Mouse (Mus musculus): ENCODE data around the gene Cdk11b.

Gene Cdk11b

DNA sequence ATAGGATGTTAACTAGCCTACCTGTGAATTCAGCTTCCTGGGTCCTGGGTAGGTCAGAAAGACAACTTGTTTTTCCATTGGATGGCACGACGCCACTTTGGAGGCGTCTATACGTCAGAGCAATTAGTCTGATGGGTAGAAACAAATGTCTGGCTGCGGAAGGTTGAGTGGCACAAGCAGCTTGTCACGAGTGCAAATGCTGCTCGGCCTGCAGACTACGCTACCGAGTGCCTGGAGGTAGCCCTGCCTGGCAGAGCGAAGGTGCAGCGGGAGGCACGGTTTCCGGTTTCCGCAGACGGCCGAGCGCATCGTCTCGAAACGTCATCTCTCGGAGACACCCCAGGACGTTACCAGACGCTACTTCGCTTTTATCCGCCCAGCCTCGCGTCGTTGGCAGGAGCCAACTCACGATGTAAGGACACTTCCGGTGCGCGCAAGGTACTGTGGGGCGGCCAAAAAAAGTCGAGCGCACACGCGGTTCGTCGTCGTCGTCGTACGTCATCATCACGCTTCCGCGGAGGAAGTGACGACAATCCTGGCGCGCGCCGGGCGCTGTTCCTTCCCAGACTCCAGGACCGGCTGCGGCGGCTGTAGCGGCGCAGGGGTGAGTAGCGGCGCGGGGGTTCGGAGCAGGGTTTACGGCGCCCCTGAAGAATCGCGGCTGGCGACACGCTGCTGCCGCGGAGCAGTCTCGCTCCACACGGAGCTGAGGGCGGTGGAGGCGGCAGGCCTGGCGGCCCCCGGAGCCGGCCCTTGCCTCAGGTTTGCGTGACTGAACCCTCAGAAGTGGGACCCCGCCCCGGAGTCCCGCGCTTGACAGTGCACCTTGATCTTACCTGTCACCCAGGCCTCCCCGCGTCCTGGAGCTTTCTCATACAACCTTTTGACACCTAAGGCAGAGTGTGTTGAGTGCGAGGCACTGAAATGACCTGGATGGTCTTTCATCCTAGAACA lies at the start of gene Cdk11b:
Cdk11b (plus strand) TSS at position 517 of the 954 bp plus-strand sequence.
- peak; percentile 98 for ATAC-seq (ENCODE audit: insufficient number of reproducible peaks, low FRiP score, low TSS enrichment)

DNA sequence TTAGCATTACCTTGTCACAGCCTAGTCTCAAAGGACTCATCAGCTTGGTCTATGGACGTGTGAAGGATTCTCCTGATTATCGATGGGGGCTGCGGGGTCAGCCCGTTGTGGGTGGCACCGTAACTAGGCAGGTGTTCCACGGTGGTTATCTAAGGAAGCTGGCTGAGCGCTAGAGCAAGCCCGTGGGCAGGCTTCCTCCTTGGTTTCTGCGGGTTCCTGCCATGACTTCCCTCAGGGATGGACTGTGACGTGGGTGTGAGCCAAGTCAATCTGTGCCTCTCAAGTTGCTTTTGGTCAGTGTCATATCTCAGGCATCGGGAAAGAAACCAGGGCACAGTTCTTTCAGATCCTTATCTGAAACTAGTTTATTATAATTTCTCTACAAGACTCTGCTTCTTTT lies 49.7 kb upstream of the Cdk11b start:
- no peak for ATAC-seq (ENCODE audit: insufficient number of reproducible peaks, low FRiP score, low TSS enrichment)

DNA sequence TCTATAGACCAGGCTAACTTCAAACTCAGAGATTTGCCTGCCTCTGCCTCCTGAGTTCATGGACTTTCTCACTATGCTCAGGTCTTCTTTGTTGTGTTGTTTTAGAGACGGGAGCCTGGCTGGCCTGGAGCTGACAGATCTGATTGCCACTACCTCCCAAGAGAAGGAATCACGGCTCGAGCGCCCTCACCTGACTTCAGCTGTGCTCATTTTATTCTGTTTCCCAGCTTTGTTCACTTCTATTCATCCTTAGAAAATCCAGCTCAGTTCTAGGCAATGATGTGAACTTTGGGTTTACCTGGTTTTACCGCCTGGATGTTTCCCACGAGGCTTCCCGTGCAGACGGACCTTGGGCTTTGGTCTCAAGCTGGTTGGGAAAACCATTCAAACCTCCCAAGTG lies 49.1 kb upstream of the Cdk11b start:
- no peak for ATAC-seq (ENCODE audit: insufficient number of reproducible peaks, low FRiP score, low TSS enrichment)

DNA sequence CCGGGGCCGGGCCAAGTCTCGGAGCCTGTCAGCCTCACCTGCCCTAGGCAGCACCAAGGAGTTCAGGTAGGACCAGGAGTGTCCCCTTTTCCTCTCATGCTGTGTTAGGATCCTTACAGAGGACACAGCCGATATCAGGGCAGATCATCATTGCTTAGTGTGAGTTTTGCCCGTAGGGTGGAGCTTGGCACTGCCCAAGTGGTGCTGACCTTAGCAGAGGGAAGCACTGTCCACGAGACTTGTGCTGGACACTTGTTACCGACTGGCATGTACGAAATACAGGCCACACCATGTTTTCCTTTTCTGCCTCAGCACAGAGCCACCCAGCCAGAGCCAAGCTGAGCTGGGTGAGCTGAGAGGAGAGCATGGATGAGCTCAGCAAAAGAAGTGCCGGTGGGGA lies 47.5 kb upstream of the Cdk11b start:
- no peak for ATAC-seq (ENCODE audit: insufficient number of reproducible peaks, low FRiP score, low TSS enrichment)

DNA sequence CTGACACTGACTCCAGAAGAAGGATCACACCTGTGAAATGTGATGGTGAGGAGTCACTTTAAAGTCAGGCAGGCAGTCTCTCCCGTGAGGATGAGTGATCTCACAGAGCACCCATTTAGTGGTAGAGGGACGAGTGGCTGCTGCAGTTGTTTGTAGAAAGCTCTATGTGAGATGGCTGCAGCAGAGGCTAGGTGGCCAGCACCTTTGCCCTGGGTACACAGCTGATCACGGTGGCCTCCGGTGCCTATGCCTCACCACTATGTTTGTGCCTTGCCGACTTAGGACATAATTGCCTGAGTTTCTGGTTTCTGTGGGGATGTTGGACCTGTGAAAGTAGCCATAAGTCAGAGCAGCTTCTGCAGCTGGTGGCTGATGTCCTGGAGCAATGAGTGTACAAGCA lies 46.9 kb upstream of the Cdk11b start:
- ATAC-seq (ENCODE audit: insufficient number of reproducible peaks, low FRiP score, low TSS enrichment): no peak

DNA sequence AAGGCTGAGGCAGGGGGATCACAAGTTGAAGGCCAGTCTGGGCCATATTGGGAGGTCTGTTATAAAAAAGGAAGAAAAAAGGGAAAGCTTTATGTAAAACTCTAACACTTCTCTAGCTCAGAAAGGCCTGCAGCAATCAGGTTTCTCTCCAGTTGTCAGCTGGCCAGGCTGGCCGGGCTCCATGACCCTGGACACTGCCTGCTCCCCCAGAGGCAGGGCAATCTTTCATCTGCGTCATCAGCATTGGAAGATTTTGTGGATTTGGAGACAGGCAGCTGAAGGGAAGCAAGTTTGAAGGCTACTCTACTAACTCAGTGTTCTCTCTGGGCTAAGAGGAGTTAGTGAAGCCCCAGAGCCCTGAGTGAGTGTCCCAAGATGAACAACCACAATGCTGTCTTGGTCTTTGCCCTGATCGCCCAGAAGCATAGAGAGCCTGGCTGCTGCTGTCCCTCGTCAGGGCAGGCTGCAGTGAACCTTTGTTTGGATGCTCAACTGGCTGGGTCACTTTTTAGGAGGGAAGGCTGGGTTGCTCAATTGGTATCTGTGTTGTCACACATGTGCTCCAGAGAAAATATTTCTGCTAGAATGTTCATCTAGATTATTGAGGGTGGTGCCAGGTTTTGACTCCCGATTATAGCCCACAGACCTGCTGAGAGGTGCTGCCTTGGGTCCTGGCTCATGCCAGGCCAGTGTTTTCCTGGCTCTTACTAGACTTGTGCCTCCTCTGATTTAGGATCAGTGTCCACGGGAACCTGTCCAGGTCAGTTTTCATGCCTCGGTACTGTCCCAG lies 46.1 kb upstream of the Cdk11b start:
- no peak for ATAC-seq (ENCODE audit: insufficient number of reproducible peaks, low FRiP score, low TSS enrichment)

DNA sequence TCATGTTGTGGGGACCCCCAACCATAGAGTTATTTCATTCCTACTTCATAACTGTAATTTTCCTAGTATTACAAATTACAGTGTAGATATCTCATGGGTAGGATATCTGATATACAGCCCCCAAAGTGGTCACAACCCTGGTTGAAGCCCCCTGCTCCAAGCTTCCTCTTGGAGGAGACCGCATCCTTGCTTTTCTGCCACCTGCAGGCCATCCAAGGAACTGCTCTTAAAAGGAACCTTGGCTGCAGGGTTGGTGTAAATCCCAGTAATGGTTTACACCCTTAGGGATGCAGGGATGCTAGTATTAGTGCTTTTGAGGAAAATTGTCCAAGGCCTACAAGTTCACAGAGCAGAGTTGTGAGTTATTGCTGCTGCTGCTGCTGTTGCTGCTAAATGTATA lies 44.2 kb upstream of the Cdk11b start:
- ATAC-seq (ENCODE audit: insufficient number of reproducible peaks, low FRiP score, low TSS enrichment): no peak

DNA sequence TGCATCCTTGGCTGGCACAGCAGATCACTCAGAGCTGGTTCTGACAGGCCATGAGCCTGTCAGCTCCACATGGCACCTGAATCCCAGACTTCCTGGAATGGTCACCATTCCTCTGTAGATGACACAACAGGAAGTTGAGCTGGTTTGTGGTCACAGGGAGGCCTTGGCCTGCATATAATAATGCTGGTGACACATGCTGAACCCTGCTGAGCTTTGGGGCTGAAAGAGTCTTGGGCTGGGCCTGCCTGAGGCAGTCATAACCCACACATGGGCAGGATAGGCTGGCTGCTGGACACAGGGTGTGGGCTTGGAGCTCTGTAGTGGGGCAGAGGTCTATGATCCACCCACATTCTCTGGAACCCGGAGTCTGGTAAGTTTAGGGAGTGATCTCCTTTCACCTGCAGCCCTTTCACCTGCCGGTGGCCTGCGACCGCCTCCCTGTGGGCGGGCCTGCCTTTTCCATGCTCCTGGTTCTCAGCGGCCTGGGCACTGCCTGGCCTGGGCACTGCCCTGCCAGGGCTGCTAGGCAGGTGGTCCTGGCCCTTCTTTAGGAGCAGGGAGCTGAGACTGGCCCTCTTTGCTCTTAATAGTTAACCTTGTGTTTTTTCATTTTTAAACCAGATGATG lies 42.3 kb upstream of the Cdk11b start:
- no peak for ATAC-seq (ENCODE audit: insufficient number of reproducible peaks, low FRiP score, low TSS enrichment)

DNA sequence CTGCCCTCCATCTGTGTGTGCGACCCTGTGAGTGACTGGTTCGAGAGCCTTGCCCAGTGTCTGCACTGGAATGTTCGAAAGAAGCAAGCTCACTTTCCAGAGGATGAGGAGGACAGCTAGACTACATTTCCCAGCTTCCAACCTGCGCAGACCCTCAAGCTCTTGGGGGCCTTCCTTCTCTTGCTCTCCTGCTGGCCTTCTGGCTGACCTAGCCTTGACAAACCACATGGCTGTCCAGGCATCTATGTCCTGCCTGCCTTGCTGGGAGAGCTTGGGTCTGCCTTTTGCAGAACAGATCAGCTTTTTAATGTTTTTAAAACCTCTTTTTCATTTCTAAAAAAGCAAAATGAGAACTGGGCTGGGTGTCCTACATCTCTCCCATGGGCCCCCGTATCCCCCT lies 35.3 kb upstream of the Cdk11b start:
- ATAC-seq (ENCODE audit: insufficient number of reproducible peaks, low FRiP score, low TSS enrichment): no peak

DNA sequence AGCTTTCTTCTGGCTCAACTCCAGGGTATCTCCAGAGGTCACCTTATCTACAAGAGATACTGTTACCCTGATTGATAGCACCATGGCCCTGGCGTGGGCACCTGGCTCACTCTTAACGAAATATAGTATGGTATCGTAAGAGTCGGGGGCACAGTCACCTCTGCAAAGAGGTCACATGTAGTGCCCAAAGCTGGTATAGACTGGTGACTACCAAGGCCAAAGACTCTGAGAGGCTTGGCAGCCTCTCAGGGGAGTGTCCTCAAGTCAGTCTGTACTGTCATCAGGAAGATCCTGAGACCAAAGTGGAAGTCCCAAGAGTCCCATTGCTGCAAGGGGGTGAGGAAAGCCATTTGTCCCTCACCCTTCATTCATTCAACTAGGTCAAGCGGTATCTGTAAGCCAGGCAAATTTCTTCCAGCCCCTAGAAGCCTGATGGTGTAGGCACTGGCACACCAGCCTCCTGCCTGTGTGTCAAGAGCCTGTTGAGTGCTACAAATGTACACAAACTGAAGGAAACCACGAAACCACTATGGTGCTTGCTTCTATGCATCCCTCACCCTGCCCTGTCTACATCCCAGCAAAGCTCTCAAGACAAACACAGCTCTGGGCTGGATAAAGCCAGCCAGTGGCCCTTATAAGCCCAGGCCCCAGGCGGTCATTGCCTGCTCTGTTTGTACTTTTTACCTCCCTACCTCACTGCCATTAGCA lies 33.5 kb upstream of the Cdk11b start:
- no peak for ATAC-seq (ENCODE audit: insufficient number of reproducible peaks, low FRiP score, low TSS enrichment)

DNA sequence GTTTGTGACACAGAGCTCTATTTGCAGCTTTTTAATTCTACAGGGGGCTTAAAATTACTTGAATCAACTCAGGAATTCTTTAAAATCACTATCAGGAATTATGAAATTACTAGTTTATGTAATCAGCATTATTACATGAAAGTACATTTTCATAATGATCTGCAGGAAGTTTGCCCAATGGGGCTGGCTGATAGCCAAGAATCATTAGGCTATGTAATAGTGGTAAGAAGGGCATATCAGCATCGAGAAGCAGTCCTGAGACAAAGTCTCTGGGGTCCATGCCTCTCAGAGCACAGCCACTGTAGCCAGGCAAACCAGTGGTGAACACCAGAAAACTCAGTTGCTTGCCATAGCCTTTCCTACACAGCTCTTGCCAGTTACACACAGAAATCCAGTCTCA lies 30.9 kb upstream of the Cdk11b start:
- ATAC-seq (ENCODE audit: insufficient number of reproducible peaks, low FRiP score, low TSS enrichment): no peak

DNA sequence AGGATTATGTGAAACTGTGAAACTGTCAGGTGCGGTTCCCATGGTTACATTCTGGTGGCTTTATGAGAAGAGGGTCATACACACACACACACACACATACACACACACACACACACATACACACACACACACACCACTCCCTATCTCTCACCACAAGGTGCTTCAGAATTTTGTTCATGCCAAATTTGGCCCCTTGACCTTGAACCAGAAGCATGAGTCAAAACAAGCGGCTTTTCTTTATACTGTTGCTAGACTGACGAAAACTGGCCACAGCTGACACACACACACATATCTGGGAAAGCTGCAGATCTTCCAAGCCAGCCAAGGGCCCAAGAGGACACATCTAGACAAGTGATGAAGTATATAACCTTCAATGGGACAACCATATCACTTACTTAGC lies 28.9 kb upstream of the Cdk11b start:
- ATAC-seq (ENCODE audit: insufficient number of reproducible peaks, low FRiP score, low TSS enrichment): no peak

DNA sequence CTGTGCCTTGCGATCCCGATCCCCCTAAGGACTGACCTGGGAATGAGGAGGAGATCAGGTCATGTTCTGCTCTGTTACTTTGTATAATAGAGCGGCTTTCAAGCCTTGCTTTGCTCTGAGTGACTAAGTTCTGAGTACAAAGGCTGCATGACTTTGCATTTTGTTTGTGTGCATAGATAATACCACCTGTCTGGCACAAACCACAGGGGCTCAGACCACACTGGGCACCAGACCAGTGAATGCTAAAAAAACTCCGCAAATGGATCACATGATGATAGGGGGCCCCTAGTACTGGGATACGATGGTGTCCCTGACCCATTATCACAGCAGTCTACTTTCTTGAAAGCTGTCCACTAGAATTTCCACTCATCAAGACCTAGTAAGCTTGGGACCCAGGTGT lies 28.0 kb upstream of the Cdk11b start:
- no peak for ATAC-seq (ENCODE audit: insufficient number of reproducible peaks, low FRiP score, low TSS enrichment)

DNA sequence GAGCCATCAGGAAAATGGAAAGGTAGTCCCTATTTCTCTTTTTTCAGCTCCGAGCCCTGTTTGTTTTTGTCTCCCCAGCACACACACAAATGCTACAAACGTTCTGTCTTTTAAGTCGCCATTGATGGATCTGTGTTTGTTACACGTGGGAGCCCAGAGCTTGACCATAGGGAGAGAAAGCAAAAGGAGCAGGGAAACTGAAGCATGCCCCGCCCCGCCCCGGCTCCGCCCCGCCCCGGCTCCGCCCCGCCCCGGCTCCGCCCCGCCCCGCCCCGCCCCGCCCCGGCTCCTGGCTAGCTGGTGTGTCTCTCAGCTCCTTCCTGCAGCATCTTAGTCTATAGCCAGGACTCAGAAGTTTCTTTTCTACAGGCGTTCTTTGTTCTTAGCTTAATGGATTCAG lies 26.1 kb upstream of the Cdk11b start:
- no peak for ATAC-seq (ENCODE audit: insufficient number of reproducible peaks, low FRiP score, low TSS enrichment)

DNA sequence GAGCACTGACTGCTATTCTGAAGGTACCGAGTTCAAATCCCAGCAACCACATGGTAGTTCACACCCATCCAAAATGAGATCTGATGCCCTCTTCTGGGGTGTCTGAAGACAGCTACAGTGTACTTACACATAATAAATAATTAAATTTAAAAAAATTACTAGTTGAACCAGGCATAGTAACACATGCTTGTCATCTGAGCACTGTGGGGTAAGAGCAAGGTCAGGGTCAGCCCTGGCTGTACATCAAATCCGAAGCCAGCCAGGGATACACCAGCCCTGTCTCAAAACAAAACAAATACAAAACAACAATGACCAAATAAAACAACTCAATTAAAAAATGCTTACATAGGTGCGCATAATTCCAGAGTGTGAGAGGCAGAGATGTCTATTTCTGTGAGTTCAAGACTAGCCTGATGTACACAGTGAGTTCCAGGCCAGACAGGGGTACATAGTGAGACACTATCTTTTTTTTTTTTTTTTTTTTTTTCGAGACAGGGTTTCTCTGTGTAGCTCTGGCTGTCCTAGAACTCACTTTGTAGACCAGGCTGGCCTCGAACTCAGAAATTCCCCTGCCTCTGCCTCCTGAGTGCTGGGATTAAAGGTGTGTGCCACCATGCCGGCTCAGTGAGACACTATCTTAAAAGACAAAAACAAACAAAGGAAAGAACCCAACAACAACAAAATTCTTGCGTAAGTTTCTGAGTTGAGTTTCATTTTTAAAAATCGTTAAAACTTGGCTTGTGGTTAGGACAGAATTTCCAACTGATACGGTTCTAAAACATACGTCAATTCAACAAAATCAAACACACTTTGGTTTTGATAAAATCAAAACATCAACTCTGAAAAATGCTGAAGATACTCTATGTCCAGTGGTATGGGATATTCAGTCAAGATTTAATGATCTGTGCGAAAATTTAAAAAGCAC lies 24.5 kb upstream of the Cdk11b start:
- no peak for ATAC-seq (ENCODE audit: insufficient number of reproducible peaks, low FRiP score, low TSS enrichment)

DNA sequence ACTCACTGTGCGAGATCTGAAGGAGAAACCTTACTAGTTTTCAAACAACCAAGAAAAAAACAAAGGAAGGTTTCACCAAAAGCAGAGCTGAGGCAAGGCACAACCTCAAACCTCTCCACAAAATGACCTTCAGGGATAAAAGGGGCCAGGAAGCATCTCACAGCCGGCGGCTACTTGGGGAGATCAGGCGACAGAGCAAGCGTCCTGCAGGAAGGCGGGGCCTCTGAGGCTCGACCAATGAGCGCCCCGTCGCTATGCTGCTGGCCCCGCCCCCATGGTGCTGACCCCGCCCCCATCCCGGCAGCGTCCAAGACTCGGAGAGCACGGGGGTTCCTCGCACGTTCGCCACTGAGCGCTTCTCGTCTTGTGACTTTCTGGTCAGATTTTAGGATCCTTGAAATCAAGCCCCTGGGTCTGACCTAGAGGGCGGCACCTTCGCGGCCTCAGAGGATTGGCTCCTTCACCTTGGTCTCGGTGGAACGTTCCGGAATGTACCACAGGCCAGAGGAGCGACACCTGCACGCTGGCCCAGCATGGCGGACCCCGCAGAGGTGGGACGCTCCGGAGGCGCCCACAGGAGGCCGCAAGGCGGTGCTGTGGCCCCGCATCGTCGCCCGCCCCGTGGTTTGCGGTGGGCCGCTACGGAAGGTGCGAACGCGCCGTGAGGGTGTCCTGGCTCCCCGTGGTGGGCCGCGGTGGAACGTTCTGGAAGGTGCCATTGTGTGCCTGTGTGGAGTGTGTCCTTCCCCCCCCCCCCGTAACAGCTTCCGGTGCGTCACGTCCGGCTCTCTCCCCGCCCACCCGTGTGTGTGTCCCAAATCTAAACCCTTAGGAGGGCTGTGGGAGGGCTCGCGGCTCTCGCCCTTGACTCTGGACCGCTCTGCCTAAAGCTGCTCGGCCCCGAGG lies 23.3 kb upstream of the Cdk11b start, which contains the start of gene Slc35e2:
Slc35e2 (plus strand) TSS at position 326 of the 906 bp plus-strand sequence.
- peak; percentile 91 for ATAC-seq (ENCODE audit: insufficient number of reproducible peaks, low FRiP score, low TSS enrichment)

DNA sequence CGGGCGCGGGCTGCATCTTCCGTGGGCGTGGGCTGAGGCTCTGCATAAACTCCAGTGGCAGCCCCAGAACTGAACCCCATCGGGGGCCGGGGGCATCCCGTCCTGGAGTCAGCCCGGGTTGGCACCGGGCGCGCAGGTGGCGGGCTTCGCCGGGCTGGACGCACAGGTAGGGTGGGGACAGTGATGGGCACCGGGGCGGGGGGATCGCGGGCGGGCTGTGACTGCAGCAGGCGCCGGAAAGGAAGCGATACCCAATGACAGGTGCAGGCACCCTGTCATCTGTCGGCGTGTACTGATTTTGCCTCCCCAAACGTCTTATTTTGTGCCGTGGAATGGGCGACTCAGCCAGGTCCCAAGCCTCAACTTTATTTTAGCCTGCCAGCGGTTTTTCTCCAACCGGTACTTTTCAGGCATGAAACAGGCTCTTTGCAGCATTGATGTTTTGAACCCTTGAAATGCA lies 22.6 kb upstream of the Cdk11b start:
- peak; percentile 26; the same call in 1 of the 2 replicates for ATAC-seq (ENCODE audit: insufficient number of reproducible peaks, low FRiP score, low TSS enrichment)

DNA sequence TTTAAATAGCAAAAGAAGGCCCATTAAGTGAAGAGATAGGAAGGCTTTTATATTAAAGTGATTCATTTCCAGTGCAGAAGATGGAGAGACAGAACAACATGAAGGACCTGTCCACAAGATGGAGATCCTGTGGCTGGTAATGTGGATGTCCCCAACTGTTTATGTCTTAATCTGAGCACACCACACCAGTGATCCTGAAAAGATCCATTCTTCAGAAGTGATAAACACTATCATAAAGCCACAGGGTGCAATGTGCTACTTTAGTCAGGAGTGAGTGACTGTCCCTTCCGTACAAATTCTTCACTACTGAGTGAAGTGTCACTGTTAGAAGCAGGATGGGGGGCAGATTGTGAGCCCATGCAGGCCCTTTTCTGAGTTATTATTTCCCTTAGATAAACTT lies 21.9 kb upstream of the Cdk11b start:
- ATAC-seq (ENCODE audit: insufficient number of reproducible peaks, low FRiP score, low TSS enrichment): no peak
